Mouse (Mus musculus) myocyte (in vitro differentiated cells): ENCODE measurements around the gene Il2rb.

Experiments used
- MYOD1 ChIP-seq, 3 experiments: IDR thresholded peaks; one replicate each; pipeline ENCODE4 v1.6.1; 2011; ENCODE audit warnings: control low read depth in 2 of 3, low read depth in 2 of 3, mild to moderate bottlenecking in 2 of 3, moderate library complexity in 1 of 3; ENCODE audit not compliant: insufficient read length in 2 of 3, control insufficient read depth in 1 of 3
- MYOG ChIP-seq, 3 experiments: IDR thresholded peaks; one replicate each; pipeline ENCODE4 v1.6.1; 2011; ENCODE audit warnings: control low read depth in 2 of 3, low read depth in 2 of 3, mild to moderate bottlenecking in 2 of 3; ENCODE audit not compliant: insufficient read length in 2 of 3, control insufficient read depth in 1 of 3, insufficient read depth in 1 of 3
- POLR2A ChIP-seq: IDR thresholded peaks from one replicate; pipeline ENCODE4 v1.6.1; 2011; ENCODE audit warnings: low read depth, mild to moderate bottlenecking, control low read depth, moderate library complexity; ENCODE audit not compliant: insufficient read length
- POLR2AphosphoS2 ChIP-seq: IDR thresholded peaks from one replicate; pipeline ENCODE4 v1.6.1; 2011; ENCODE audit warnings: low read depth, control low read depth; ENCODE audit not compliant: insufficient read length
- TCF12 ChIP-seq: IDR thresholded peaks from one replicate; pipeline ENCODE4 v1.6.1; 2011; ENCODE audit warnings: mild to moderate bottlenecking, control low read depth; ENCODE audit not compliant: poor library complexity, insufficient read depth, severe bottlenecking
- USF1 ChIP-seq: IDR thresholded peaks from one replicate; pipeline ENCODE4 v1.6.1; 2011; ENCODE audit warnings: low read depth, mild to moderate bottlenecking, control low read depth, moderate library complexity

- TF ChIP-seq POLR2A, result no peak
- no peak for TF ChIP-seq TCF12
- no peak for TF ChIP-seq USF1
- no peak for TF ChIP-seq MYOG (IDR thresholded peaks at IDR 0.05; ENCODE audit: control insufficient read depth in 1 of 3, insufficient read depth in 1 of 3, insufficient read length in 2 of 3, low read depth in 2 of 3)
- TF ChIP-seq MYOD1 (IDR thresholded peaks at IDR 0.05; ENCODE audit: control insufficient read depth in 1 of 3, insufficient read length in 2 of 3, low read depth in 2 of 3), result no peak
- no peak for TF ChIP-seq POLR2AphosphoS2
Observed at GRCm38 (mm10) chr15:78450419-78450768, 44.7 kb downstream of the Il2rb start.
